ENCODE assay signal across 8 mouse cellular contexts in the genomic region with DNA sequence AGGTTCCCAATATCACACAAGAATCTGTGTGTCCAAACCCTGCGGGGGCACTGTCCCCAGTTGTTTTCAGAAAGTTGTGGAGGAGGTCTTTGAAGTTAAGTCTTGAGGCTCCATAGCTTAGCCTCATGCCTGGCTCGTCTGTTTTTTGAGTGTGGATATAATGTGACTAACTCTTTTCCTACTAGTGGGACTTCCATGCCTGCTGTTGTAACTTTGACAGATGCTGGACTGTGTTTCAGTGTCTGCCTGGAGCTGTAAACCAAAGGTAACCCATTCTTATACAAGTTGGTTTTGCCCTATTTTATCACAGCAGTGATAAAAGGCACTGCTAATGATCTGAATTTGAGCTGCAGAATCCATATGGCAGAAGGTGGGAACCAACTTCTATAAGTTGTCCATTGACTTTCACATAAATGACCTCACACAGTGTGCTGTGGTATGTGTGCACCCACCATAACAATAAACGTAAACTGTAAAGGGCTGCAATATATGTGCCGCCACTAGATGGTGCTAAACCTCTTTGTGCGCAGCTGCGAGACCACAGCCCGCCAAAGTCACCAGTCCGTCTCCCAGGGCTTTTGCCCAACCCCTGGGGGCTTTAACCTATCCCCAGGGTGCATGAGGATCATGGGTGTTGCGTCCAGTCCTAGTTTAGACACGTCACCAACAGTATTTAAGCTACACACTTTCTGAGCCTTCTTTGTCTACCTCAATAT. TPM values are rescaled to one million over a fixed set of nuclear protein-coding genes. Genes with fewer than 3 reads are reported as not detected.
A peak's percentile ranks its signal among the peaks of the same experiment; 100 is the strongest.
DNase-seq lines count a peak whose midpoint lies in the region; ATAC-seq and TF ChIP-seq lines count a peak whose summit lies in the region.
"Not testable (repeated sequence)": the region's sequence is repeated elsewhere in the genome, so short reads cannot be mapped to it uniquely, and the experiment has no call there.

Gene Gm8113, plus strand, starts transcription at position 703 of the 716 bp plus-strand sequence.

- not testable (repeated sequence) for H3K27me3 ChIP-seq in Patski; hindbrain, embryonic 14.5 days (ENCODE audit: control insufficient read depth, insufficient read depth, low read length); lung, postnatal 0 days (replicated peaks; ENCODE audit: insufficient read depth, low read length)

- TF ChIP-seq EP300 in lung, postnatal 0 days (IDR thresholded peaks at IDR 0.05) = not testable (repeated sequence)

- H3K36me3 ChIP-seq in hindbrain, embryonic 14.5 days (replicated peaks; ENCODE audit: control insufficient read depth, insufficient read depth); lung, postnatal 0 days (ENCODE audit: insufficient read depth, low read length): not testable (repeated sequence)

- POLR2A ChIA-PET in Patski (lab: Charles Lee) = not testable (repeated sequence)

- ATAC-seq in Patski = not testable (repeated sequence)
- ATAC-seq in hindbrain, embryonic 14.5 days (ENCODE audit: low FRiP score) = peak; percentile 96
- peak; percentile 87 for ATAC-seq in lung, postnatal 0 days

- 11% methylated on average over 10 of the region's 10 CpGs for WGBS in hindbrain, embryonic 14.5 days
- 8% methylated on average over 10 of the region's 10 CpGs for WGBS in lung, postnatal 0 days

- peak; percentile 50 for TF ChIP-seq CTCF in Patski (IDR thresholded peaks at IDR 0.05)
- peak; percentile 84 for TF ChIP-seq CTCF in lung, postnatal 0 days (IDR thresholded peaks at IDR 0.05)

- peak within 1 kb of the TSS; percentile 46 for H3K4me3 ChIP-seq in hindbrain, embryonic 14.5 days (replicated peaks; ENCODE audit: low read length)
- peak within 1 kb of the TSS; percentile 48 for H3K4me3 ChIP-seq in lung, postnatal 0 days (ENCODE audit: low read depth, low read length)

- in situ Hi-C loops in Patski (cut with MboI; ENCODE audit: low pct_unique_long_range_greater_than_20kb) = not testable (repeated sequence)

- not testable (repeated sequence) for H3K9me3 ChIP-seq in hindbrain, embryonic 14.5 days (ENCODE audit: control insufficient read depth, low read length); lung, postnatal 0 days (ENCODE audit: low read length)

- H3K4me1 ChIP-seq in hindbrain, embryonic 14.5 days (replicated peaks; ENCODE audit: control insufficient read depth, insufficient read depth, low read length); lung, postnatal 0 days (ENCODE audit: insufficient read depth, low read depth, low read length): not testable (repeated sequence)

- CTCF ChIA-PET in Patski (lab: Charles Lee) = not testable (repeated sequence)

- H3K4me2 ChIP-seq in hindbrain, embryonic 14.5 days (replicated peaks) = peak within 1 kb of the TSS; percentile 60
- peak within 1 kb of the TSS; percentile 51 for H3K4me2 ChIP-seq in lung, postnatal 0 days (replicated peaks; ENCODE audit: low read depth, low read length)

- peak within 1 kb of the TSS; percentile 69 for H3K9ac ChIP-seq in hindbrain, embryonic 14.5 days
- H3K9ac ChIP-seq in lung, postnatal 0 days (replicated peaks; ENCODE audit: low read depth) = peak within 1 kb of the TSS; percentile 23; the same call in 1 of the 2 replicates

- not testable (repeated sequence) for DNase-seq in Patski (ENCODE audit: low read depth, low spot score)
- DNase-seq in cerebellum, postnatal 4 days (ENCODE audit: low spot score in 2 of 2) = peak; percentile 25 to 53
- peak; percentile 50 to 65 for DNase-seq in frontal cortex, postnatal 36 days (ENCODE audit: low spot score in 2 of 2)
- peak; percentile 94 for DNase-seq in hindbrain, embryonic 14.5 days (ENCODE audit: low spot score)
- DNase-seq in layer of hippocampus, postnatal 25 days (ENCODE audit: extremely low spot score in 1 of 2, low spot score in 1 of 2) = peak; percentile 25 to 66
- DNase-seq in lung, postnatal 0 days (ENCODE audit: low spot score) = peak; percentile 87
- peak; percentile 33 for DNase-seq in ovary, postnatal 14 days (ENCODE audit: low spot score)
- peak; percentile 58 for DNase-seq in thymus, postnatal 14 days

- peak within 1 kb of the TSS; percentile 82 for H3K27ac ChIP-seq in hindbrain, embryonic 14.5 days
- peak within 1 kb of the TSS; percentile 6; the same call in 1 of the 2 replicates for H3K27ac ChIP-seq in lung, postnatal 0 days (ENCODE audit: low read length)

RNA-seq across cellular contexts. Expression of gene Gm8113, which starts in this region (rescaled TPM):
- 6.6 TPM for polyA plus RNA-seq in Patski (2021)
- polyA plus RNA-seq in hindbrain, embryonic 14.5 days (2014; fragmentation: Nextera tagmentation; extraction: Ambion mirVana) = 6.7 and 8.6 TPM in 2 replicates
- total RNA-seq in layer of hippocampus, postnatal 25 days (2021) = not detected
- 7.7 and 11.5 TPM in 2 replicates for polyA plus RNA-seq in lung, postnatal 0 days (2015; fragmentation: Nextera tagmentation; extraction: Ambion mirVana)

Comparison
In these comparisons a context has a peak if more than half of its experiments do, and no peak if none do; other contexts are left out.
1. Peak in DNase-seq in layer of hippocampus, postnatal 25 days; RNA of the gene not detected or under 1 TPM.